Mouse (Mus musculus) granulocyte monocyte progenitor cell, adult 5-6 weeks (primary cell): ENCODE data around the gene Trim71. TPM values are rescaled to one million over a fixed set of nuclear protein-coding genes. Genes with fewer than 3 reads are reported as not detected.
"Not testable (repeated sequence)": the region's sequence is repeated elsewhere in the genome, so short reads cannot be mapped to it uniquely, and the experiment has no call there.

Source experiments
- ATAC-seq: replicated peaks from 2 replicates; pipeline ENCODE4 v1.8.0; 2016; ENCODE audit warnings: mild to moderate bottlenecking, moderate TSS enrichment, inconsistent platforms; ENCODE audit not compliant: poor library complexity, severe bottlenecking
- total RNA-seq, 2 experiments: library from RNA; stranded (forward) in 1 of 2; stranded (reverse) in 1 of 2; fragments of 200-712, 200-1000 nt in 1 of 2; fragments of >200 nt in 1 of 2; fragmentation: Nextera tagmentation in 1 of 2; gene quantifications; 2 replicates each; pipeline ENCODE4 v1.2.3; 2014 to 2017

Trim71 gene
- total RNA-seq, 2 experiments from 2014 or later: not detected

GRCm38 (mm10) chr9:114528680-114529048 is 35.5 kb downstream of the Trim71 start:
- no peak for ATAC-seq

DNA sequence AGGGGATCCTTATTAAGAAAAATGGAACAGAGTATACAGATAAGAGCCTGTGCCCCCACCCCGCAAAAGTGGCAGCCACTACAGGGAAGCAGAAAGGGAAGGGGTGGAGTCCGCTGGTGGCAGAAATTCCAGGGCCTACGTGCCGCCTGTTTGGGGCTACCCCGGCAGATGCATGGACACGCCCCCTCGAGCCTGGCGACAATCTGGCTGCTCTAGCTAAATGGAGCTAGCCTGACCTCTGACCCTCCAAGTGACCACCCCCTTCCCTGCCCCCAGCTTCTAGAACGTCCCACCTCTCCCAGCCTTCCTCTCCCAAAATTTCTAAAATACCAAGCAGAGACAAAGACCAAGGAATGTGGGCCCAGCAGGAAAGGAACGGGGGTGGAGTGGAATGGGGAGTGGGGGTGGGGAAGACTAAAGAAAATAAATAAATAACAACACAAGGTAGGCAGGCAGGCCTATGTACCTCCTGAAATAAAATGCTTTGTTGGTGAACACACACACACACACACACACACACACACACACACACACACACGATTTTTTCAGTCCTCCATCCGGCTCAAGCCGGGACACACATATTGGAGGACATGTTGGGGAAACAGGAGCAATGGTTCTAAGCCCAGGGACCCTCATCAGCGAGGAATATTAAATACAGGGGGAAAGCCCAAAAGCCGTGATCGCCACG is 36.0 kb downstream of the Trim71 start:
- peak; percentile 52; the same call in 1 of the 2 replicates for ATAC-seq

DNA sequence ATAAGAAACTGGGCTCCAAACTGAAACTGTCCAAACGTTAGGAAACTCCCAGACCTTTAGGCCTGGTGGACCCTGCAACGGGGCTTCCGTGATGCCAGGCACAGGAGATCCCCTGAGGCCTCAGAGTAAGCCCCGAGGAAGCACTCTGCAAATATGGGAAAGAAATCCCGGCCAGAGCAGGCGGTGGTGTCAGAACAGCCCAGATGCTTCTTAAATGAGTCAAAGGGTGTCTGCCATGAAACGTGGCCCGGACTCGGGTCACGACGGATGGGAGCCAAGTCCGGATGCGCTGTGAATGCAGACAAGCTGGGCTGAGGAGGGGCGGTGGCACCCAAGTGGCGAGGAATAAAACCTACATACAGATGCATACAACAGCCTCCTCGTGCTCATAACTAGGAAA is 37.1 kb downstream of the Trim71 start:
- ATAC-seq: peak; percentile 71

GRCm38 (mm10) chr9:114526581-114526980 is 37.6 kb downstream of the Trim71 start:
- ATAC-seq: 0 out of 2 replicates have a peak, but pooled peaks have one; percentile 10

DNA sequence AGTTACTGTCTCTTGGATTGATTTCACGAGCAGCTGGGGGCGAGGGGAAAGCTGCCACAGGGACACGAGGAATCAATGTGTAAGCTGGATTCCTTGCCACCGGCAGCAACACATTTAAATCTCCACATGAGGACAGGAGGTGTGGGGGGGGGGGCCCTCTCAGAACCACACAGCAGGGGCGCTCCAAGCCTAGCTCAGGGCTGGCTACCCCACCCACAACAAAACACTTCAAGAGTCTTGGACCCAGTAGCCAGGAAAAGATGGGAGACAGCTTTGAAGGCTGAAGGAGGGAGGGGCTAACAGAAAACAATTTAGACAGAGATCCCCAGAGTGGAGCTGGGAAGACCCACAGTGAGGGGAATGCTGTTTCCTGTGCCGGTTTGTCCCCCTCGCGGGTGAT is 38.3 kb downstream of the Trim71 start:
- ATAC-seq: no peak

DNA sequence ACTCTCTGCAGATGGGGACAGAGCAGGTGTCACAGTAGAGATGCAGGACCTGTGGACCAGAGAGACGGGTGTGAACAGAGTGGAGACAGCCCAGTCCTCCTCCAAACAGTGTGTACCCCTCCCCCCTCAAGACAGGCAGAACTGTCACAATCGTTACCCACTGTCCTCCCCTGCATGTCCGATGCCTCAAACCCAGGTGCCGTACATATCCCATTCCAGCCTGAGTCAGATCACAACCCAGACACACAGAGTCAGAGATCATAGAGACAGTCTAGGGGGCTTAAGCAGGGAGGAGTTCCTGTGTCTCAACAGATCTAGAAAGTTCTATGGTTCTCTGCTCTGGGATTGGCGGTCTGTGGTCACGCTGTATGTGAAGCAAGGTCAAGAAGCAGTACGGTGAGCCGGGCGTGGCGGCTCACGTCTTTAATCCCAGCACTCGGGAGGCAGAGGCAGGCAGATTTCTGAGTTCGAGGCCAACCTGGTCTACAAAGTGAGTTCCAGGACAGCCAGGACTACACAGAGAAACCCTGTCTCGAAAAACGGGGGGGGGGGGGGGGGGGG is 39.0 kb downstream of the Trim71 start:
- no peak for ATAC-seq

DNA sequence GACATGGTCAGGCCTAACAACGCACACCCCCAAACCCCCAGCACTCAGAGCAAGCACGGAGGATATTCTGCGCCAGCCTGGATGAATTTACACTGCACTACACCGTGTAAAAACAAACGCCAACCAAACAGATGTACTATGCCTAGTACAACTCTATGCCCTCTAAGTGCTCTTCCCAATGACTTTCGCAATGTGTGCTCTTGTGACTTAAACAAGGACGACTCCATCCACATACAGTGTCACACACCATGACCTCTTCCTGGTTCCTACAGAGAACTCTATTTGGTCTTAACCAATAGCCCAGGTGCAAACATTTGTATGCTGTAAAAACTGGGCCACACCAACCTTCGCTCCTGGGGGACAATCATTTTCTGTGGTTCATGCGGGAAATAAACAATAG is 41.7 kb downstream of the Trim71 start:
- ATAC-seq: no peak

- ATAC-seq: peak; percentile 45; the same call in 1 of the 2 replicates
Measured at GRCm38 (mm10) chr9:114522041-114522440, 42.1 kb downstream of the Trim71 start.

DNA sequence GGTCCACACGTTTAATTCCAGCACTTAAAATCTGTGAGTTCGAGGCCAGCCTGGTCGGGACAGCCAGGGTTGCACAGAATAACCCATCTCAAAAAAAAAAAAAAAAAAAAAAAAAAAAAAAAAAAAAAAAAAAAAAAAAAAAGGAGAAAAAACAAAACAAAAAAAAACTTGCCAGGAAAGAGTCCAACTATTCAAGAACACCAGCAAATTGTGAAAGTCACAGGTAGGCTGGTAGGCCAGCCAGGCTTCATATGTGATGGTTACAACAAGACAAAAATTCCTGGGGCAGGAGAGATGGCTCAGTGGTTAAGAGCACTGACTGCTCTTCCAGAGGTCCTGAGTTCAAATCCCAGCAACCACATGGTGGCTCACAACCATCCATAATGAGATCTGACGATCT is 43.6 kb downstream of the Trim71 start:
- not testable (repeated sequence) for ATAC-seq

- ATAC-seq: no peak
Measured at GRCm38 (mm10) chr9:114518812-114519477, 45.2 kb downstream of the Trim71 start.

DNA sequence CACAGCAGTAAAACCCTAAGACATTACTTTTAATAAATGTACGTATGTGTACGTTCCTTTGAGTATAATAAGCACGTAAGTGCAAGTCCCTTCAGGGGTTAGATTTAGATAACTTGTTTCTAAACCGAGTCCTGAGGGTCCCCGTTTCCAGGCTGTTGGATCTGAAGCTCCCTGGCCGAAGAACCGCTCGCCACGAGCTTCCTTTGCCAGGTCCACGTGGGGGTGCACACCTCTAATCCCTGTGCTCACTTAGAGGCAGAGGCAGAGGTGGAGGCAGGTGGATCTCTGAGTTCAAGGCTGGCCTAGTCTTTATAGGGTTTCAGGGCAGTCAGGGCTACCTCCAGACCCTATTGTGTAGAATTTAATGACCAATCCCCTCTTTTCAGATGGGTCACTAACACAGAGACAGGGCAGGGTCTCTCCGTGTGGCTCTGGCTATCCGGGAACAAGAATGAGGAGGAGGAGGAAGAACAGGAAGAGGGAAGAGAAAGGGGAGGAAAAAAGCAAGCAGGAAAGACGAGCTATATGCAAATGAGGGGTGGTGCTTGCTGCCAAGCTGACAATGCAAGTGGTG is 46.2 kb downstream of the Trim71 start:
- ATAC-seq: no peak

DNA sequence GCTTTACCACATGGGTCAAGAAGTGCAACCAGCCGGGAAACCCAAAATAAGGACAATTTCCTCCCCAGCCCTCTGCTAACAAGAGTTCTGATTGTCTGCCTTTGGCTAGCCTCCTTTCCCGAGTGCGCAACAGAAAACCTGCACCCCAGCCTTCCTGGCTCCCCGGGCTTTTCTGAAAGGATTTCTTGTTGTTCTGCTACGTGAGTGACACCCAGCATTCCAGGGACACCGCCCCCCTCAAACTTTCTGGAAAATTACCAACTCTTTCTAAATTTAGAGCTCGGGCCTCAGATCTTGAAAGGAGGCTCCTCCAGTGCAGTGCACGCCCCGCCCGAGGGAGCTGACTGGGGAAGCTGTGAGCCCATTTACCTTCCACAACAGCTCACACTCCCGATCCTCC is 48.8 kb downstream of the Trim71 start, which contains the start of gene C130032M10Rik:
C130032M10Rik (plus strand) TSS at position 334 of the 400 bp plus-strand sequence.
- ATAC-seq: no peak

DNA sequence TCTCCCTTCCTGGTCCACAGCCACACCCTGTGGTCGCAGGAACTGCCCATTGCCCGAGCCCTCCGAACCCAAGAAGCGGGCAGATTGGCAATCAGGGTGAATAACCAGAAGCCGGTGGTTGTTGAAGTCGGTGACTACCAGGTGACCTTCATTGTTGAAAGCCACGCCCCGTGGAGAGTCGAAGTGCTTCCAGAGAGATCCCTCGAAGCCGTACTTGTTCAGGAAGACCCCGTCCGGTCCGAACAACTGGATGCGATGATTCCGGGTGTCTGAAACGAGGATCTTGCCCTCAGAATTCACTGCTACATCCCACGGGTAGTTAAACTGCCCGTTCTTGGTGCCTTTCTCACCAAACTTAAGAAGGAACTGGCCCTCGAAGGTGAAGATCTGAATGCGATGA is 51.3 kb downstream of the Trim71 start:
- no peak for ATAC-seq

GRCm38 (mm10) chr9:114509785-114510184 is 54.4 kb downstream of the Trim71 start:
- ATAC-seq: 0 out of 2 replicates have a peak, but pooled peaks have one; percentile 31

DNA sequence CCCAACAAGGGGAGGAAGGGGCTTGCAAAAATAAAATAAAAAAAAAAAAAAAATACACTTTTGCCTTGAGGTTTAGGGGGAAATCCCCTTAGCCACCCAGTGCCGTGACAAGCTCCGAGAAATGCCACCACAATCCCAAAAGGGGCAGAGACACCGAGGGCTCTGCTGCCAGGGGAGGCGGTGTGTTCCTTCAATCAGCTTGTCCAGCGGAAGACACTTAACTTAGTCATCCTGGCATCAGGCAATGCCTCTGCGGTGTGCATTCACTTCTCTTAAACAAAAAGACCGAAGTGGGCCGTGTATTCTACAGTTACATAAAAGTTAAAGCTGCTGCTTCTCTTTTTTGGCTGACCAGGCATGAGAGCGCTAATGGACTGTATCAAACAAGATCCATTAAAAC is 56.7 kb downstream of the Trim71 start:
- peak; percentile 80 for ATAC-seq

GRCm38 (mm10) chr9:114506564-114506963 is 57.6 kb downstream of the Trim71 start:
- no peak for ATAC-seq

DNA sequence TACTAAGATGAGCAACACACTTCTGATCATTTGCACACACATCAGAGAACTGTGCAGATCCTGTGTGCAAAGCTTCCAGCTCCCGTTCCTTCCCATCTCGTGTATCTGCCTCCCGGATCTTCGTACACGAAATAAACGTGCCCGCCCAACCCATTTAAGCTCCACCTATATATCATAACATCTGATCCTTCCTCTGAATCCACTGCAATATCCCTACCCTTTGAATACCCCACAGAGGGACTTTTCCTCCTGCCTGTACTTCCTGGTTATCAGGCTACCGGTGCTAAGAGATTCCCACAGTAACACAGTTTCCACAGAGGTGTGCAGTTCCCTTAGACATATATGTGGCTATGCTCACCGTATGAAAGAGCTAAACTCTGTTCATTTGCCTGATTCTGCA is 59.4 kb downstream of the Trim71 start, which contains the start of gene Ccr4:
Ccr4 (minus strand) TSS at position 101 of the 400 bp plus-strand sequence.
- no peak for ATAC-seq

DNA sequence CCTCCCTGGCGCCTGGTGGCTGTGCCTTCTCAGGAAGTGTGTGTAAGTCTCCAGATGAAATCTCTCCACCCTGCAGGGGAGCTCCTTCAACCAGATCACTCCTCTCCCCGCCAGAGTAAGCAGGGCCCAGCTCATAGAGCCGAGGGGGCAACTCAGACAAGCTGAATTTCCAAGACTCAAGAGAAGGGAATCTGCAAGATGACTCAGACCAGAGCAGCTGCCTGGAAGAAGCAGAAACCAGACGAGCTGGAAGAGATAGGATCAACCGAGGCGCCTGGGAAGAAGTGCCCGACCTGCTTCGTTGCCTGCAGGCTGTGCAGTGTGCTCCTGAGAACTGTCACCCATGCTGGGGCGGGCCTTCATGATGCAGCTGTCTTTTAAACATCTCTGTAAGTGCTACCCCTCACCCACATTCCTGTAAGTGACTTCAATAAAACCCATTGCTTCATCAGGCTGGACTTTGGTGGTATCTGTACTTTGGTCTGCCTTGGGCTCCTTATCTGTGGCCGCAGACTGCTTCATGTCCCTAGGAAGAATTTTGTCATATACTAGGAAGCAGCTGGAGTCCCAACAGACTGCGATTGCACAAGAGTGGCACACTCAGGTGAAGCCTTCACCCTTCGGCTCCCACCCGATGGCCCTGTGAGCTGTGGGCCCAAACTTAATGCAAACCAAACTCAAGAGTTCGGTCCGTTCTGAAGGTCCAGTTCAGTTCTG is 61.3 kb downstream of the Trim71 start:
- peak; percentile 48 for ATAC-seq

- no peak for ATAC-seq
Measured at GRCm38 (mm10) chr9:114501913-114502312, 62.3 kb downstream of the Trim71 start.

- peak; percentile 55 for ATAC-seq
Measured at GRCm38 (mm10) chr9:114501111-114501510, 63.1 kb downstream of the Trim71 start.
